Mouse (Mus musculus) spleen, adult 2 months (tissue): ENCODE data around the gene Zscan12.
"Not testable (repeated sequence)": the region's sequence is repeated elsewhere in the genome, so short reads cannot be mapped to it uniquely, and the experiment has no call there.

ENCODE experiments used
- CTCF ChIP-seq: fragments of 200-500 bp; IDR thresholded peaks from 2 replicates; pipeline ENCODE4 v1.5.1; 2011; ENCODE audit warnings: mild to moderate bottlenecking, inconsistent platforms; ENCODE audit not compliant: insufficient read depth, insufficient read length, insufficient replicate concordance; ENCODE audit errors: extremely low read depth
- POLR2A ChIP-seq: fragments of 200-500 bp; IDR thresholded peaks from 2 replicates; pipeline ENCODE4 v1.6.1; 2011; ENCODE audit warnings: low read depth, low read length, inconsistent platforms

- not testable (repeated sequence) for TF ChIP-seq CTCF, POLR2A
Observed at GRCm38 (mm10) chr13:21396048-21396447, 33.4 kb downstream of the Zscan12 start.
